Mouse (Mus musculus) hindbrain, embryonic 14.5 days (tissue): ENCODE data around the gene Lce1c. TPM values are rescaled to one million over a fixed set of nuclear protein-coding genes. Genes with fewer than 3 reads are reported as not detected.
"Not testable (repeated sequence)": the region's sequence is repeated elsewhere in the genome, so short reads cannot be mapped to it uniquely, and the experiment has no call there.

ENCODE experiments used
- ATAC-seq: fragments of 200-750 bp; cut with Nextera tagmentation; 2 replicates; pipeline ENCODE4 v1.8.0; 2017; ENCODE audit warnings: moderate number of reproducible peaks, mild to moderate bottlenecking, moderate TSS enrichment, moderate library complexity; ENCODE audit not compliant: low FRiP score
- DNase-seq: peaks from one replicate; pipeline ENCODE4 v3.0.0-alpha.2; 2015; ENCODE audit warnings: low spot score
- H3K27ac ChIP-seq: fragments of 300-500 bp; sonication (generic); 2 replicates; pipeline ENCODE4 v1.5.1; 2014; ENCODE audit warnings: mild to moderate bottlenecking, moderate library complexity
- H3K27me3 ChIP-seq: fragments of 300-500 bp; sonication (generic); 2 replicates; pipeline ENCODE4 v1.6.1; 2014; ENCODE audit warnings: mild to moderate bottlenecking, low read length, mixed read lengths; ENCODE audit not compliant: control insufficient read depth, insufficient read depth
- H3K36me3 ChIP-seq: fragments of 300-500 bp; sonication (generic); replicated peaks from 2 replicates; pipeline ENCODE4 v1.6.1; 2014; ENCODE audit not compliant: control insufficient read depth, insufficient read depth
- H3K4me1 ChIP-seq: fragments of 300-500 bp; sonication (generic); replicated peaks from 2 replicates; pipeline ENCODE4 v1.6.1; 2014; ENCODE audit warnings: antibody characterized with exemption, low read length, mixed read lengths; ENCODE audit not compliant: control insufficient read depth, insufficient read depth
- H3K4me2 ChIP-seq: fragments of 300-500 bp; sonication (generic); replicated peaks from 2 replicates; pipeline ENCODE4 v1.6.1; 2014; ENCODE audit warnings: mild to moderate bottlenecking, moderate library complexity
- H3K4me3 ChIP-seq: fragments of 300-500 bp; sonication (generic); replicated peaks from 2 replicates; pipeline ENCODE4 v1.5.1; 2014; ENCODE audit warnings: mild to moderate bottlenecking, low read length
- H3K9ac ChIP-seq: fragments of 300-500 bp; sonication (generic); 2 replicates; pipeline ENCODE4 v1.6.1; 2014
- H3K9me3 ChIP-seq: fragments of 300-500 bp; sonication (generic); 2 replicates; pipeline ENCODE4 v1.6.1; 2016; ENCODE audit warnings: low read length; ENCODE audit not compliant: control insufficient read depth
- WGBS: fragments of 180-500 bp; shearing (Covaris S2); extraction: QIAGEN DNeasy Blood & Tissue Kit; methylation state at CpG from one replicate; pipeline ENCODE4 v1.1.7; 2014; 5-methylcytosine and 5-hydroxymethylcytosine counted together
- polyA plus RNA-seq: library from polyadenylated mRNA; unstranded; fragments of >200 nt; fragmentation: Nextera tagmentation; extraction: Ambion mirVana; gene quantifications from 2 replicates; pipeline ENCODE4 v1.2.1, GENCODE M21; 2014

The Lce1c gene
- not detected in 2 replicates for polyA plus RNA-seq

DNA sequence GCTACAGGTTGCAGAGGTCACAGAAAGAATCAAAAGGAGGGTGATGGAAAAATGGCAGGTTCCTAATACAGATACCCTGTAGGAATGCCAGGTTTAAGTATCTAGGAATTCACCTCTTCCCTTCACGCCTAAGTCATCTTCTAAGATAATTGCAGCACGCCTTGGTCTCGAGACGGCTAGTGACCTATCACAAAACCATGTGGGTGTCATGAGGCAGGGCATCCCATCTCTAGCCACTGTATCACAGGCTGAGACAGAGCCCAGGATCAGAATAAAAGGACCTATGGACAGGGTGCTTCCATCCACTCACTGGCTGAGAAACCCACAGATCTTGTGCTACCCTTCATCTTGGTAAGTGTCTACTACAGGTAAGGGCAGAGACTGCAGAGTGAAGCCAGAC lies at the start of gene Lce1c:
TSS of gene Lce1c (plus strand) at position 301 of the 400 bp plus-strand sequence.
- Histone ChIP-seq H3K4me3 (no peak within 1 kb of the TSS), H3K27ac (no peak within 1 kb of the TSS), H3K9ac (no peak within 1 kb of the TSS), H3K4me1 (no peaks in the 10 kb centered on the region), H3K9me3 (no peaks in the 10 kb centered on the region), H3K27me3 (no peaks in the 10 kb centered on the region), H3K36me3 (no peaks in the 10 kb centered on the region), H3K4me2 (no peak within 1 kb of the TSS)
- 92% methylated on average over 4 of the region's 4 CpGs for WGBS
- DNase-seq (no peak), ATAC-seq (no peak)

DNA sequence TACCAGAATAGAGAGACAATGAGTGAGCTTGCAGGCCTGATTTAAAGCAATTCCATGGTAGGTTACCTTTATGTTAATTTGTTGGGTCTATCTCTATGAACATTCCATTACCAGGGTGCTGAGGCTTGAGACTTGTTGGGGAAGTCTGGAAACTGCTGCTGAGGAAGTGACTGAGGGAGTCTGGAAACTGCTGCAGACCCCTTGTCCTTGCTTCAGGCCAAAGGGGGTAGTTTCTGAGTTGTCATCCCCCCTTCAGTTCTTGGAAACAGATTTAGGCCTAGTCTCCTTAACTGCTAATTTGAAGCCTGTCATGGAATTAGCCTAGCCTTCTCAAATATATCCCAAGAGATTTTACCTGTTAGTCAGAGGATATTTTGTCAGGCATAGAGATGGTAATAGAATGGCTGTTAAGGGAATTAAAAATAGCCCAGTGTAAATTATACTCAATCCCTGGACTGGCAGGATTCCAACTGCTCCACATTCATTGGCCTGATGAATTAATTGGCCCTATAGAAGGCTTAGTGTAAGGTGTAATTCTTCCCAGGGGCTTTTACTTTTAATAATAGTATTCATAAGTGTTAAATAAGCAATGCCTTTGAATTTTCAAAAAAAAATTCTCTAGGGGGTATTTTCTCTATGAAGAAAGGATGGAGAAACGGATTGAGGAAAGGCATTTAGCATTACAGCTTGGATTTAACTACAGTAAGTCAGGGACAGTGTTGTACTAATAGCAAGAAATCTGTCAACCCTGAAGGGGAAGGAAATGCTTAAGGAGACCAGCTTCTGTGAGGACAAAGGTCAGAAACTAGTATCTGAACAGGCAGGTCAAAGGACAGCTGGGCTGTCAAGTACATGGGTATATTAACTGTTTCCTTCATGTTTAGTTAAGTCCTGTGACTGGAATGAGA lies 41.0 kb upstream of the Lce1c start:
- peak; percentile 77; the same call in 1 of the 2 replicates for ATAC-seq
- no peak overlapping the region for H3K4me3 ChIP-seq
- no peak overlapping the region for H3K4me2 ChIP-seq
- no peak for DNase-seq
- no peak overlapping the region for H3K9ac ChIP-seq
- H3K36me3 ChIP-seq: no peaks in the 10 kb centered on the region
- no peak overlapping the region for H3K27ac ChIP-seq
- no peaks in the 10 kb centered on the region for H3K9me3 ChIP-seq
- no peaks in the 10 kb centered on the region for H3K4me1 ChIP-seq
- WGBS: 35% methylated on average over 1 of the region's 1 CpGs
- H3K27me3 ChIP-seq: no peaks in the 10 kb centered on the region

DNA sequence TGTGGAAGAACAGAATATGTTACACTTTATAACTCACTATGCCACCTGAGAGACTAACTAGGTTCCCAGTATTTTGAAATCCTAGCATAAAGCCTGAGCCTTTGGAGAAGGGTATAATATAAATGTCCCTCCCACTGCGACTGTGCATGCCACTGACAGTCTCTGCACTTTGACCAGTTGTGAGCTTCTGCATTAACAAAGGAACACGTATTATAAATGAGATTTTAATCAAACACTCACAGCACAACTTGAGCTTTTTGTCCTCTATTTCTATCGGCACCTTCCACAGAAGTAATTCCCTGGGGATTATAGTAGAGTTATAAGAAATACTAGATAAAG lies 40.4 kb upstream of the Lce1c start:
- no peak for DNase-seq
- Histone ChIP-seq H3K9me3 (no peaks in the 10 kb centered on the region), H3K4me2 (no peak overlapping the region), H3K9ac (no peak overlapping the region), H3K36me3 (no peaks in the 10 kb centered on the region), H3K27ac (no peak overlapping the region), H3K27me3 (no peaks in the 10 kb centered on the region), H3K4me3 (no peak overlapping the region), H3K4me1 (no peaks in the 10 kb centered on the region)
- 70% methylated on average over 3 of the region's 3 CpGs for WGBS
- no peak for ATAC-seq

DNA sequence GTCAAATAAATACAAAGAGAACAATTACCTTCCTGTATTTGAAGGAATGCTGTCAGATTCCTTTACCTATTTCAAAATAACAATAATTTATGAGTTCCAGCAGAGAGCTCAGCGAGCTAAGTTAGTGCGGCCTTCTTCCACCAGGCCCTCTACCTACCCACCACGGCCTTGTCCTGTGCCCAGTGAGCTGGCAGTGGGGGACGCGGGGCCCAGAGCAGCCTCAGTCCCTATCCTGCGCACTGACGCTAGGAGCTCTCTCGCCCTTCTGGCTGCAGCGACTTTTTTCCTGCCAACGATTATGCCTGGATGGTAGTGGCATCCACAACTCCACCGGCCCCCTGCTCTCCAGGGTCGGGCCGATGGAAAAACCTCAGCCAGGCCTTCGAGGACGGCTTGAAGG lies 39.2 kb upstream of the Lce1c start:
- Histone ChIP-seq H3K4me3 (no peak overlapping the region), H3K4me2 (no peak overlapping the region), H3K9me3 (no peaks in the 10 kb centered on the region), H3K27me3 (no peaks in the 10 kb centered on the region), H3K36me3 (no peaks in the 10 kb centered on the region), H3K9ac (no peak overlapping the region), H3K27ac (no peak overlapping the region), H3K4me1 (no peaks in the 10 kb centered on the region)
- DNase-seq: no peak
- 92% methylated on average over 15 of the region's 15 CpGs for WGBS
- no peak for ATAC-seq

DNA sequence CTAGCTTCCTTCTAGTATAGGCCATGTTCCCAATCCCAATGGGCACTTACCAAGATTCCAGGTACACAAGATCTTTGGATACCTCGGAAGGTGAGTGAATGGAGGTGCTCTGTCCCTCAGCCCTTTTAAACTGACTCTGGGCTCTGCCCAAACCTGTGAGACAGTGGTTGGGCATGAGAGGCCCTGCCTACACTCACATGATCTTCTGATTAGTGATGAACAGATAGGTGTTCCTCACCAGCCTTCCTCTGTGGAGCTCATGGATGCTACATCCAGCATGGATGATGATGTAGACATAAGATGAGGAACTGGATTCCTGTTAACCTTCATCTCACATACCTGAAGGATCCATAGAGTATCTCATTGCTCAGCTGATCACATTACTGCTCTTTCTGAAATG lies 30.8 kb upstream of the Lce1c start, which contains the start of gene Lce1a1:
TSS of gene Lce1a1 (minus strand) at position 101 of the 400 bp plus-strand sequence.
- H3K4me2 ChIP-seq: no peak within 1 kb of the TSS
- WGBS: 80% methylated on average over 1 of the region's 1 CpGs

DNA sequence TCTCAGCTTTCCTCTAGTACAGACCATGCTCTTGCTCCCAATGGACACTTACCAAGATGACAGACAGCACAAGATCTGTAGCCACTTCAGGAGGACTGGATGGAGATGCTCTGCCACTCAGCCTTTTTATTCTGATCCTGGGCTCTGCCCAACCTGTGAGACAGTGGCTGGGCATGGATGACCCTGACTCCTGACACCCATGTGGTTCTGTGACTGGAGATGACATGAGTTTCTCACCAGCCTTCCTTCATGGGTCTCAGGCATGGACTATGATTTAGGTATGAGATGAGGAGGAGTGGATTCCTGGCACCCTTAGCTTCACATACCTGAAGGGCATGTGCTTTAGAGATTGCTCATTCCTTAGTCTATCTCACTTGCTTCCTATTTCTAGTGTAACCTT lies 22.2 kb upstream of the Lce1c start, which contains the start of gene Lce1b:
TSS of gene Lce1b (minus strand) at position 101 of the 400 bp plus-strand sequence.
- Histone ChIP-seq H3K9me3 (no peaks in the 10 kb centered on the region), H3K9ac (no peak within 1 kb of the TSS), H3K27ac (no peak within 1 kb of the TSS), H3K27me3 (no peaks in the 10 kb centered on the region), H3K36me3 (no peaks in the 10 kb centered on the region), H3K4me1 (no peaks in the 10 kb centered on the region), H3K4me3 (no peak within 1 kb of the TSS), H3K4me2 (no peak within 1 kb of the TSS)
- ATAC-seq (no peak), DNase-seq (no peak)

More for the DNA sequence above, 30.8 kb upstream of the Lce1c start, which contains the start of gene Lce1a1:
- no peak within 1 kb of the TSS for H3K4me3 ChIP-seq
- ATAC-seq: no peak
- H3K27ac ChIP-seq: no peak within 1 kb of the TSS
- no peak for DNase-seq
- H3K9me3 ChIP-seq: no peaks in the 10 kb centered on the region
- H3K9ac ChIP-seq: no peak within 1 kb of the TSS
- H3K27me3 ChIP-seq: no peaks in the 10 kb centered on the region
- no peaks in the 10 kb centered on the region for H3K4me1 ChIP-seq
- H3K36me3 ChIP-seq: no peaks in the 10 kb centered on the region

DNA sequence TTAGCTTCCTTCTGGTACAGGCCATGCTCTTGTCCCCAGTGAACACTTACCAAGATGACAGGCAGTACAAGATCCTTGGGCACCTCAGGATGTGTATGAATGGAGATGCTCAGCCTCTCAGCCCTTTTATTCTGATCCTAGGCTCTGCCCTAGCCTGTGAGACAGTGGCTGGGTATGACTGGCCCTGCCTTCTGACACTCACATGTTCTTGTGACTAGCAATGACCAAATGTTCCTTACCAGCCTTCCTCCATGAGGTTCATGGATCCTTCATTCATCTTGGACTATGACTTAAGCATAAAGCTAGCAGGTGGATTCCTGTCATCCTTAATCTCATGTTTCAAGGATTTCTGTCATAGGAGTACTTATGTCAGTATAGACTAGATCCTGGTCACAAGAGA lies 8.8 kb upstream of the Lce1c start, which contains the start of gene Lce1a2:
TSS of gene Lce1a2 (minus strand) at position 101 of the 400 bp plus-strand sequence.
- Histone ChIP-seq H3K27me3 (no peaks in the 10 kb centered on the region), H3K4me2 (no peak within 1 kb of the TSS), H3K4me3 (no peak within 1 kb of the TSS), H3K9me3 (no peaks in the 10 kb centered on the region), H3K36me3 (no peaks in the 10 kb centered on the region), H3K4me1 (no peaks in the 10 kb centered on the region), H3K9ac (no peak within 1 kb of the TSS), H3K27ac (no peak within 1 kb of the TSS)
- DNase-seq (no peak), ATAC-seq (no peak)

DNA sequence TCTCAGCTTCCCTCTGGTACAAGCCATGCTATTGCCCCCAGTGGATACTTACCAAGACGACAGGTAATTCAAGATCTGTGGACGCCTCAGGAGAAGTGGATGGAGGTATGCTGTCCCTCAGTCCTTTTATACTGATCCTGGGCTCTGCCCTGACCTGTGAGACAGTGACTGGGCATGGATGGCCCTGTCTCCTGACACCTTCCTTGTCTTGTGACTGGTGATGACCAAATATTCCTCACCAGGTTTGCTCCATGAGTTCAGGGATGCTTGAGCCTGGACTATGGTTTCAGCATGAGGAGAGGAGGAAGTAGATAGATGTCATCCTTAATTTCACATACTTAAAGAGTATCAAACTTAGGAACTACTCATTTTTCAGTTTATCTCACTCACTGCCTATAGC lies 8.1 kb downstream of the Lce1c start, which contains the start of gene Lce1d:
TSS of gene Lce1d (minus strand) at position 101 of the 400 bp plus-strand sequence.
- H3K27me3 ChIP-seq: no peaks in the 10 kb centered on the region
- no peaks in the 10 kb centered on the region for H3K4me1 ChIP-seq
- no peak for ATAC-seq
- no peak for DNase-seq
- no peak within 1 kb of the TSS for H3K4me3 ChIP-seq
- WGBS: 63% methylated on average over 2 of the region's 2 CpGs
- no peak within 1 kb of the TSS for H3K27ac ChIP-seq
- no peaks in the 10 kb centered on the region for H3K36me3 ChIP-seq
- no peak within 1 kb of the TSS for H3K4me2 ChIP-seq
- H3K9ac ChIP-seq: no peak within 1 kb of the TSS
- no peaks in the 10 kb centered on the region for H3K9me3 ChIP-seq

DNA sequence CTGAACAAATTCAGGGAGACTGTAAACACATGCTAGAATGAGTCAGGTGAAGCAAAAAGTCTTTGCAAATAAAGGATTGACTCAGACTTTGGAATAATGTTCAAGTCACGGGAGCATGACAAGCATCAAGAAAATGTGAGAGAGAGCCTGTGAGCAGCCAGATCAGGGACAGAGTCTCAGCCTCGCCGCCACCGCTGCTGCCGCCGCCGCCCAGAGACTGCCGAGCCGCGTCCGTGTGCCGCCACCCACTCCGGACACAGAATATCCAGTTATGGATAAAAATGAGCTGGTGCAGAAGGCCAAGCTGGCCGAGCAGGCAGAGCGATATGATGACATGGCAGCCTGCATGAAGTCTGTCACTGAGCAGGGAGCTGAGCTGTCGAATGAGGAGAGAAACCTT lies 10.1 kb downstream of the Lce1c start:
- not testable (repeated sequence) for H3K27ac ChIP-seq, ATAC-seq
- 80% methylated on average over 16 of the region's 16 CpGs for WGBS

More for the DNA sequence above, 10.1 kb downstream of the Lce1c start:
- H3K36me3 ChIP-seq, H3K4me1 ChIP-seq, H3K27me3 ChIP-seq, H3K9me3 ChIP-seq, DNase-seq, H3K9ac ChIP-seq, H3K4me2 ChIP-seq, H3K4me3 ChIP-seq: not testable (repeated sequence)
